Mouse (Mus musculus) spleen, adult 2 months (tissue): ENCODE results near the gene Pbld2. TPM values are rescaled to one million over a fixed set of nuclear protein-coding genes. Genes with fewer than 3 reads are reported as not detected.

Source experiments
- DNase-seq, 2 experiments: peaks; one replicate each; pipeline versions ENCODE4 v3.0.0 to v3.0.0-alpha.2; 2012 to 2021; ENCODE audit warnings: low spot score in 2 of 2, low read depth in 1 of 2
- H3K27ac ChIP-seq: fragments of 200-500 bp; 2 replicates; pipeline ENCODE4 v1.5.1; 2012; ENCODE audit warnings: low read length, inconsistent platforms; ENCODE audit not compliant: insufficient read depth
- H3K27me3 ChIP-seq: fragments of 200-500 bp; 2 replicates; pipeline ENCODE4 v1.6.1; 2012; ENCODE audit warnings: mild to moderate bottlenecking, moderate library complexity, low read length, inconsistent platforms; ENCODE audit not compliant: control insufficient read depth, insufficient read depth
- H3K36me3 ChIP-seq: fragments of 200-500 bp; 2 replicates; pipeline ENCODE4 v1.6.1; 2012; ENCODE audit warnings: mild to moderate bottlenecking, low read length, inconsistent platforms; ENCODE audit not compliant: control insufficient read depth, insufficient read depth
- H3K4me1 ChIP-seq: fragments of 200-500 bp; 2 replicates; pipeline ENCODE4 v1.6.1; 2011; ENCODE audit warnings: inconsistent platforms; ENCODE audit not compliant: control insufficient read depth, insufficient read depth, insufficient read length
- H3K4me3 ChIP-seq: fragments of 200-500 bp; 2 replicates; pipeline ENCODE4 v1.5.1; 2011; ENCODE audit warnings: mild to moderate bottlenecking, inconsistent platforms; ENCODE audit not compliant: insufficient read depth, insufficient read length; ENCODE audit errors: extremely low read depth
- CTCF ChIP-seq: fragments of 200-500 bp; IDR thresholded peaks from 2 replicates; pipeline ENCODE4 v1.5.1; 2011; ENCODE audit warnings: mild to moderate bottlenecking, inconsistent platforms; ENCODE audit not compliant: insufficient read depth, insufficient read length, insufficient replicate concordance; ENCODE audit errors: extremely low read depth
- POLR2A ChIP-seq: fragments of 200-500 bp; IDR thresholded peaks from 2 replicates; pipeline ENCODE4 v1.6.1; 2011; ENCODE audit warnings: low read depth, low read length, inconsistent platforms
- whole genome bisulfite sequencing: fragments of 180-500 bp; shearing (Covaris S2); methylation state at CpG from one replicate; pipeline ENCODE4 v1.1.7; 2018; 5-methylcytosine and 5-hydroxymethylcytosine counted together
- polyA plus RNA-seq: library from polyadenylated mRNA; depleted of rRNA; stranded (reverse); fragments of >200 nt; gene quantifications from 2 replicates; pipeline ENCODE4 v1.2.3, GENCODE M21; 2012

Pbld2 gene
- polyA plus RNA-seq, 1 experiment, result 0.74 TPM

- WGBS, result 20% methylated on average over 8 of the region's 8 CpGs
- H3K4me3 ChIP-seq, result peak overlapping the region; percentile 27; the same call in 1 of the 2 replicates
- TF ChIP-seq POLR2A (no peak), CTCF (no peak)
- DNase-seq, result peak in 1 of 2 experiments; percentile 12
- no peaks in the 10 kb centered on the region for H3K27me3 ChIP-seq
- H3K4me1 ChIP-seq, result peaks cover 4% of the 10 kb centered on the region; the same call in 1 of the 2 replicates
- no peak overlapping the region for H3K27ac ChIP-seq
- H3K36me3 ChIP-seq, result no peaks in the 10 kb centered on the region
Measured at GRCm38 (mm10) chr10:63089103-63089757, 65.1 kb downstream of the Pbld2 start.

GRCm38 (mm10) chr10:63089758-63090571 lies 65.8 kb downstream of the Pbld2 start:
- H3K4me1 ChIP-seq, result peaks cover 4% of the 10 kb centered on the region; the same call in 1 of the 2 replicates
- H3K36me3 ChIP-seq, result no peaks in the 10 kb centered on the region
- no peak for DNase-seq
- peak overlapping the region; percentile 27; the same call in 1 of the 2 replicates for H3K4me3 ChIP-seq
- no peak overlapping the region for H3K27ac ChIP-seq
- TF ChIP-seq POLR2A (no peak), CTCF (no peak)
- no peaks in the 10 kb centered on the region for H3K27me3 ChIP-seq
- 43% methylated on average over 26 of the region's 26 CpGs for WGBS

GRCm38 (mm10) chr10:63091915-63092314 lies 67.8 kb downstream of the Pbld2 start:
- DNase-seq, result no peak
- 90% methylated on average over 7 of the region's 7 CpGs for whole genome bisulfite sequencing
- Histone ChIP-seq H3K4me3 (no peak overlapping the region), H3K27ac (no peak overlapping the region), H3K36me3 (no peaks in the 10 kb centered on the region), H3K27me3 (no peaks in the 10 kb centered on the region), H3K4me1 (peaks cover 4% of the 10 kb centered on the region; the same call in 1 of the 2 replicates)
- TF ChIP-seq CTCF, result no peak
- no peak for TF ChIP-seq POLR2A

GRCm38 (mm10) chr10:63092616-63093550 lies 68.8 kb downstream of the Pbld2 start:
- no peak overlapping the region for H3K4me3 ChIP-seq
- no peaks in the 10 kb centered on the region for H3K36me3 ChIP-seq

GRCm38 (mm10) chr10:63096757-63097156 lies 72.6 kb downstream of the Pbld2 start:
- Histone ChIP-seq H3K36me3 (no peaks in the 10 kb centered on the region), H3K27ac (no peak overlapping the region), H3K4me1 (peaks cover 4% of the 10 kb centered on the region), H3K27me3 (peaks cover 10% of the 10 kb centered on the region), H3K4me3 (no peak overlapping the region)
- WGBS, result 82% methylated on average over 2 of the region's 2 CpGs
- DNase-seq, result no peak
- no peak for TF ChIP-seq POLR2A

More at GRCm38 (mm10) chr10:63092616-63093550, 68.8 kb downstream of the Pbld2 start:
- no peaks in the 10 kb centered on the region for H3K27me3 ChIP-seq
- H3K27ac ChIP-seq, result no peak overlapping the region
- no peak for TF ChIP-seq POLR2A
- TF ChIP-seq CTCF, result no peak
- DNase-seq, result no peak
- peaks cover 4% of the 10 kb centered on the region; the same call in 1 of the 2 replicates for H3K4me1 ChIP-seq
- 68% methylated on average over 10 of the region's 10 CpGs for WGBS

GRCm38 (mm10) chr10:63098191-63098590 lies 74.1 kb downstream of the Pbld2 start:
- Histone ChIP-seq H3K27ac (no peak overlapping the region), H3K27me3 (peaks cover 10% of the 10 kb centered on the region), H3K4me1 (peaks cover 4% of the 10 kb centered on the region), H3K4me3 (no peak overlapping the region), H3K36me3 (no peaks in the 10 kb centered on the region)
- TF ChIP-seq POLR2A, result no peak
- TF ChIP-seq CTCF, result no peak
- no peak for DNase-seq
- 85% methylated on average over 12 of the region's 12 CpGs for WGBS
